Mouse (Mus musculus) urinary bladder, adult 2 months (tissue): Measurements from ENCODE around the gene Aspg. TPM values are rescaled to one million over a fixed set of nuclear protein-coding genes. Genes with fewer than 3 reads are reported as not detected.

Experiments used
- DNase-seq: peaks from one replicate; pipeline ENCODE4 v3.0.0; 2022; ENCODE audit warnings: low spot score
- polyA plus RNA-seq: library from polyadenylated mRNA; depleted of rRNA; stranded (reverse); fragments of >200 nt; gene quantifications from 2 replicates; pipeline ENCODE4 v1.2.3, GENCODE M21; 2012

Gene Aspg
- polyA plus RNA-seq, 1 experiment: 0.74 TPM

DNA sequence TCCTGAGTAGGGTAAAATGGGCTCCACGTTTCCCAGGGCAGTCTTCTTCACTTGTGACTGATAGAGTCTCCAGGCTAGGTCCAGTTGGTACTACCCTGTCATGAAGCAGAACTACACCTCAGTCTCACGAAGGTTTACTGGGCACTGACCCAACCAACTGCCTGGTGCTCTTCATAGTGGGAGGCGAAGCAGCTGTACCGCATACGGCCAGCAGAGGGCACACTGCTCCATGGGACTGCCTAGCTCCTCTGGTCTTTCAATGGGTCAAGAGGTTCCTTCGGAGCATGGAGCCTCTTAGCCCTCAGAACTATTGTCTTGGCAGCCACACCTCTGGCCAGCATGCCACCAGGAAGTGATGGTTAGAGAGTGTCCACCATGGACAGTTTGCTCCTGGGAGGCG lies 7.2 kb downstream of the Aspg start:
- DNase-seq: peak; percentile 80

DNA sequence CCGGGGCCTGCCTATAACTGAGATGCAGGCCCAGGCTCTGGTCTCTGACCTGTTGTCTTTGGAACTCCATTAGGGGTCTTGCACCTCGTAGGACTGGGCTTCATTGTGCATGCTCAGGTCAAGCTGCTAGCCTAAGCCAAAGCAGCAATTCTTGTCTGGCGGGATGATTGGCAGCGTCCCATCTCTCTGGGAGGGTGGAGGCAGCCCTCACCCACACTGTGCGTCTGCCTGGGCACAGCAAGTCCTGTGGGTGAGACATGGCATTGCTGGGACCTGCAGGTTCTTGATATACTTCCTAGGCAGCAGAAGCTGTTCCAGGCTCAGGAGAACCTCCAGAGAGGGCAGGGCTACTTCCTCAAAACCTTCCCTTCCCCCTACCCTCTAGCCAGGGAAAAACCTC lies 10.5 kb downstream of the Aspg start:
- no peak for DNase-seq

DNA sequence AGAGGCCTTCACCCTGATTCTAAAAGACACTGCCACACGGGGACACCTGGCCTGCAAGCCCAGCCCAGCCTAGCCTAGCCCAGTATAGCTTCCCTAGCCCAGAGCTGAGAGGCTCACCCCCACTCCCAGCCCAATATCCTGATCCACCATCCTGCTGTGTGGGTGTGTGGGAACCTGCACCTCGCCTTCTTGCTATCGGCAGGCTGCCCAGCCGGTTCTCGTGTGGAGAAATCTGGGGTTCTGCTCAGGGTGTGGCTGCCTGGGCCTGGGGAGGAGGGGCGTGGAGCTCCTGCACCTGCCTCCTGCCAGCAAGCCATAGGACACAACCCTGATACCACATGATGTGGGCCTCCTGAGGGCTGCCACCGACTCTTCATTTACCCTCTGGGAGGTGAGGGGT lies 11.2 kb downstream of the Aspg start:
- DNase-seq: no peak

DNA sequence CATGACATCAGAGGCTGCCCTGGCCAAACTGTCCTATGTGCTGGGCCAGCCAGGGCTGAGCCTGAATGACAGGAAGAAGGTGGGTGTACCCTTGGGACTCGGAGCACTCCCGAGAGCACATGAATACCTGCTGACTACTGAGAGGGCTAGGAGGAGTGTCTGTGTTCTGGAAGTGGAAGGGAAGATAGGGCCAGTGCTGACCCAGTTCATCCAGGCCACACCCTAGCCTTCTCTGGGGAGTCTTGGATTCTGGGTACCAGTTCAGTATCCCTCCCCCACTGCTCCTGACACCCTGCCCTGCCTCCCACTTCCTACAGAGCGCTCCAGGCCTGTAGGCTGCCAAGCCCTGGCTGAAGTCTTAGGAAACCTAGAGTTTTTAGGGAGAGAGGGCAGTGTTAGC lies 14.7 kb downstream of the Aspg start:
- DNase-seq: no peak

DNA sequence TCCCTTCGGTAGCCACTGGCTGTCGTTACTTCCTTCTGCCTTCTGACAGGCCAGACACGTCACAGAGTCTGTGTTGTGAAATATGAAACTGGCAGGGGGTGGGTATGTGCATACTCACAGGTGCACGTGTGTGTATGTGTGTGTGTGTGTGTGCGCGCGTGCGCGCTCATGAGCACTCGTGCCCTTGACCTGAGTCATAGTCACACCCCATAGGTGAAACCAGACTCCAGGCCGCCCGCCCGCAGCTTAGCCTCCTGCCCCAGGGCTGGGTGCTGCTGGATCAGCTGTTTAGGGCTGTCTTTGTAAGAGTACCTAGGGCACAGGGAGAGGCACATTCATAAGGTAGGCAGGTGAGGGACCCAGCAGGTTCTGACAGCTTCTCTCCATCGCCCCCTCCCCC lies 19.4 kb downstream of the Aspg start:
- DNase-seq: peak; percentile 60

DNA sequence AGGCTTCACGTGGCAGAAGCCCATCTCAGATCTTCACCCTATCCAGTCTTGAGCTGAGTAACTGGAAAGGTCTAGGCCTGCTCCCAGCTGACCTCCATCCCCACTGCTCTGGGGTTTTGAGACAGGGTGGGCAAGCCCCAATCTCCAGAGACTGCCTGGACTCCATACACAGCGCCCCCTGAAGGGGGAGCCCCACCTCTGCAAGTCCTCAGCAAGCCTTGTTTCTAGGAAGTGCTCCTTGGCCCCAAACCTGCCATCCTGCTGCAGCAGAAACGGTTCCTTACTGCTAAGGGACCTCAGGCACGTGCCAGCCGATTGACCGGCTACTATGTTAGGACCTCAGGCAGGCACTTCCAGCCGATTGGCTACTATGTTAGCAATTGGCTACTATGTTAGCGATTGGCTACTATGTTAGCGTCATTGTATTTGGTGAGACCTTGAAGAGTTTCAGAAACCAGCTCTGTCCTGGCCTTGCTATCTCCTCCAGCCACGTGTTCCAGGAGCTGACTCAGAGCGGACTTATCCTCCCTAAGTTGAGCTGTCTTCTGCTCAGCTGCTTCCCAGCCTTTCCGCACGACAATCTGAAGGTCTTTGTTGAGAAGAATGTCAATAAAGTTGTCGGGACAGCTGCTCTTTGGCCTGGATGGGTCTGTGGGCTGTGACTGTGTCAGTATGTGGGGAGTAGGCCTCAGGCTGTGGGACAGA lies 20.6 kb downstream of the Aspg start:
- DNase-seq: no peak

DNA sequence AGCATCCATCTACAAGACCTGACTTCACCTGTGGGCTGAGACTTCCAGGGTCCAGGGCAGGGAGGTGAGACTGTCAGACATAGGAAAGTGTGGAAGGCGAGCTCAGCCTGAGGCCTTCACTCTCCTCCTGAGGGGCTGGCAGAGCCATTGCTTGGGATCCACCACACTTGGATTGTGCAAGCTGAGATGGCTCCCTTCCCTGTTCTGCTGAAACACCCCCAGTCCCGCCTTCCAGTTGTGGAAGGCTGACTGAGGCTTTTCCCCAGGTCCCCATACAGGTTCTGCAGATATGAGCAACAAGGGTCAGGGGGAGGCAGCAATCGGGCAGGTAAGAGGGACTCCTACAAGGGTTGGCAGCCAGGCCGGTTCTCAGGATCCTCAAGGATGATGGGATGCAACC lies 22.0 kb downstream of the Aspg start:
- no peak for DNase-seq

DNA sequence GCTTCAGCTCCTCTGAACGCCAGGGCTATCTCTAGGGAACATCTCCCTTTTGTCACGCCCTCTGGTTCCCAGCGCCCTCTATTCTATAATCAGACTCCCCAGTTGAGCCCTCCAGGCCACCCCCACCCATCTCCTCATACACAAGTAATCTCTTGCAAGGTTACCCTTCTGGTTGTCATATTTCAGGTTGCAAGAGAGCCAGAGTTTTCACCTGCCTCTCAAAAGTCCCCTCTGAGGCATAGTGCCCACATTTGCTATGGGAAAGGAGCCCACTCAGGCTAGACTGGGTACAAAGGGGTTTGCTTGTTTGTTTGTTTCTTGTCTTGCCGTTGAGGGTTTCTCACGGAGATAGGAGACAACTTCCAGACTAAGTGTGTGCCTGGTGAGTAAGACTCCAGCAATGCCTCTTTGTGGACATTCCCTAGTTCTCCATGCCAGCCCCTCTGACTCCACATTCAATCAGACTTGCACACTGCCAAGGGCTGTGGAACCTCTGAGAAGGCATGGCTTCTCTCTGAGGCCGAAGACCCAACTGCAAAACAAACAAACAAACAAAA lies 22.9 kb downstream of the Aspg start:
- DNase-seq: no peak

DNA sequence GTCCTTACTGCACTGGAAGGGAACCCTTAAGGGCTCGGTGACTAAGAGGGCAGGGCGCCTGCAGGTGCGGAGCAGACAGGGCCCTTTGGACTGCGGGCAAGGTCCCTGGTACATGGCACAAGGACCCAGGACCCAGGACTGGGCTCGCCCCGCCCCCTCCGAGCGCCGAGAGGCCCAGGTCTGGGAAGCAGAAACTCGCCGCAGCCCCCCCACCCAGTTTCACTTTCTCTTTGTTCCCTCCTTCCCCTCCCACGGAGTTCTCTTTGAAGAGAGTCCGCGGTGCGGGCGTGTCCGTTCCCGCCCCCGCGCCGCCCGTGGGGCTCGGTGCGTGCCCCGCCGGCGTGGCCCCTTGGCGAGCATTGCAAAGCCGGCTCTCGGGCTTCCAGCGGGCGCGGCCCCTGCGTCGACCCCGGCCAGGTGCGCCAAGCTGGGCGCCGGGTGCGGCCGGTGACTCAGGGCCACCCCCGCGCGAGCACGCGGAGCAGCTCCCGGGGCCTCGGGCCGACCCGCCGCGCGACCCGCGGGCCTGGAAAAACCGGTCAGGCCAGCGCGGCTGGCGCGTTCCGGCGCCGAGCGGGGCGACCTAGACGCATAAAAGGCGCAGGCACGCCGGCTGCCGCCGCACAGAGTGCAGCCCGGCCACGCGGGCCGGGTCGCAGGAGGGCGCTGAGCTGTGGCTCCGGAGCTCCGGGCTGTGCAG lies 23.8 kb downstream of the Aspg start:
- DNase-seq: peak; percentile 83

DNA sequence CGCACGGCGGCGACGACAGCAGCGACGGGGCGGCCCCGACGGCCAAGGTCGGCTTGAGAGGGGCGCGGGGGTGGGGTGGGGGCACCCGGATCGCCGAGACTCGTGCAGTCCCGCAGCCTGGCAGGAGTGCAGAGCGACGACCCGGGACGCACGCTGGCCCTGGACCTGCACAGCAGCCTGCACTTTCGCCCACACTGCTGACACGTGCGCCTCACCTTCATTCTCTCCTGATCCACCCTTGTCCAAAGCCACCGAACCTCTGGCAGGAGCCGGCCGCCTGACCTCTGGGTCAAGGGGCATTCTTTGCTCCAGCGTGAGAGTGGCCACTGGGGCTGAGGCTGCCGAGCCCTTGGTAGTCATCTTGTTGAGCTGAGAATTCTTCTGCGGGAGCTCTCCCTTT lies 24.5 kb downstream of the Aspg start:
- DNase-seq: no peak

DNA sequence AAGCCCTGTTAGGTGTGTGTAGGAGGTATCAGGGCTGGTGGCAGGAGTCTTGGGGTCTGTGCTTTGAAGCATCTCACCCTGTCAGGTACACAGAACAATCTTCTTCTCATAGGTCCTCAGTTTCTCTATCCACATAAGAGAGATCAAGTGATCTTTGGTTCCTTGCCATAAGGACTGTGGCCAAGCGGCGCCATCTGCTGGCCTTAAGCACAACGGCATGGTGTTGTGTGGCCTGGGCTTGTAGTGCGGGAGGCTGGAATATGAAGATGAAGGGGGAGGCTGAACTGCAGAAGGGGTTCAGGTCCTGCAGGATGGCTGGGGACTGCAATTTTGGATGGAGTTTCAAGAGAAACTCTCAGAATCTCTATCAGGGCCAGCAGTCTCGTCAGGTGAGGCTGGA lies 33.8 kb downstream of the Aspg start:
- no peak for DNase-seq

DNA sequence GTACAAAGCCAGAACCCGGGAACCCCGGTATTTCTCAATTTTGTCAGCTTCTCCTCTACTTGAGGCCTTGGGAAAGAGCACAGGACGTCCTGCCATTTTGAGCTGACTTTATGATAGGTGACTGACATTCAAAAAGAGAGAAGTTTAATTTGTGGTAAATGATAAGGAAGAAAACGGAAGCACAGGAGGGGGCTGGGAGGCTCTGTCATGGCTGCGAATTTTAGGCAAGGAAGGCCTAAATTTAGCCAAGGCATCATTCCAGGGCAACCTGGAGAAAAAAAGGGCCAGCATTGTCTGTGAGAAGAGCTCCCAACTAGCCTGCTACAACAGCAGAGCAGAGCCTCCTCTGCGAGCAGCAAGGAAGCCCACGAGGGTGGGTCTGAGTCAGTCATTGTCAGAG lies 34.3 kb downstream of the Aspg start:
- no peak for DNase-seq

DNA sequence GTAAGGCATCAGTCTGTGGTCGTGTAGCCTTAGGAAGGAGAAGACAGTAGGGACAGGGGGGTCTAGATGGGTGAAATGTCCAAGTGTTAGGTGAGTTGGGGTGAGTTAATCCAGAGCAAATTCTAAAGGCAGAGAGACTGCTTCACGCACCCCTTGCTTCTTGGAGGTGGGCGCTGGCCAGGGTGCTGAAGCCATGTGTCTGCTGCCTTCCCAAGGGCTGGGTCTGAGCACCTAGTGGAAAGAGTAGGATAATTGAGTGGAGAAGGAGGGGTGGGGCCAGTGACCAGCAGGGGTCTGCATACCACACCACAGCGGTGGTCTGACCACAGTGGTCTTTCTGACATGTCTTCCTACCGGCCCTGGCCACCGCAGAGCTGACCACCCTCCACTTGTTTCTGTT lies 34.8 kb downstream of the Aspg start:
- DNase-seq: no peak

DNA sequence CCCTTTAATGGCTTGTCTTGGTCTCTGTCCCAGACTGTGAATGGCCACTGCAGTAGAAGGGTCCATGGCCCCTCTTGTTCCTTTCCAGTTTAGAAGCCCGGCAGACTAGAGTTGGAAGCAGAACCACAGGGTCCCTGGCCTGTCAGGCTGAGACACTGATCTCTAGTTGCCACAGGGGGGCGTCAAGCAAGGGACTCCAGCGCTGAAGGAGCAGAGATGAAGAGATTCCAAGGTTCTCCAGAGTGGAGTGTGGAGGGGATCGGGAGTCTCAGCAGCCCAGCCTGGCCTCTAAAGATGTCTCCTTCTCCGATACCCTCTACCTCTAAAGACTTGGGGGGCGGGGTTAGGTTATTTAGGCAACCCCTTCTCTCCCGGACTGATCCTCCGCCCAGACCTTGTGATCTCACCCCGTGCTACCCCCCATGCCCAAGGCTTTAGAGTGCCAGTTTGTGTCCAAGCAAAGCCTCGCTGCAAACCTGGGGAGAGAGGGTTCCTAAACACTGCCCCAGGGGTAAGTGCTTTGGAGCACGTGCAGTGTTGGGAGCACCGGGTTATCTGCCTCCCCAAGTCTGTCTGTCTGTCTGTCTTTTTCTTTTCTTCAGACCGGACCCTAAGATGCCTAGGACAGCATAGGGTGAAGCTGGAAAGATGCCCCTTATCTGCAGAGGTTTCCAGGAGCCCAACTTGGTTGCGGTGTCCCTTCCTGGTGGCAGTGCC lies 36.8 kb downstream of the Aspg start:
- no peak for DNase-seq

DNA sequence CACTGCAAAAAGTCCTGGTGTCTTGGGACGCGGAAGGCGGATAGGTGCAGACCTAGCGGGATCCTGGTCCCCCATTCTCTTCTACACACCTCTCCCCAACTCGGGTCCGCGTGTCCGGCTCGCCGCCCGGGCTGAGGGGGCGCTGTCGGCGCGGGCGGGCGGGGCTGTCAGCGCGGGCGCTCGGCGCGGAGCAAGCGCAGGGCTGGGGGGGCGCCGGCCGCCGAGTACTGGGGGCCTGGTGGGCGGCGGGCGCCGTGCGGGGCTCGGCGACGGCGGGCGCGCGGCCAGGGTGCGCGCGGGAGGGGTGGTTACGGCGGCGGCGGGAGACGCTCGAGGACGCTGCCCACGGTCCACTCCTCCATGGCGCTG lies 37.3 kb downstream of the Aspg start:
- no peak for DNase-seq

DNA sequence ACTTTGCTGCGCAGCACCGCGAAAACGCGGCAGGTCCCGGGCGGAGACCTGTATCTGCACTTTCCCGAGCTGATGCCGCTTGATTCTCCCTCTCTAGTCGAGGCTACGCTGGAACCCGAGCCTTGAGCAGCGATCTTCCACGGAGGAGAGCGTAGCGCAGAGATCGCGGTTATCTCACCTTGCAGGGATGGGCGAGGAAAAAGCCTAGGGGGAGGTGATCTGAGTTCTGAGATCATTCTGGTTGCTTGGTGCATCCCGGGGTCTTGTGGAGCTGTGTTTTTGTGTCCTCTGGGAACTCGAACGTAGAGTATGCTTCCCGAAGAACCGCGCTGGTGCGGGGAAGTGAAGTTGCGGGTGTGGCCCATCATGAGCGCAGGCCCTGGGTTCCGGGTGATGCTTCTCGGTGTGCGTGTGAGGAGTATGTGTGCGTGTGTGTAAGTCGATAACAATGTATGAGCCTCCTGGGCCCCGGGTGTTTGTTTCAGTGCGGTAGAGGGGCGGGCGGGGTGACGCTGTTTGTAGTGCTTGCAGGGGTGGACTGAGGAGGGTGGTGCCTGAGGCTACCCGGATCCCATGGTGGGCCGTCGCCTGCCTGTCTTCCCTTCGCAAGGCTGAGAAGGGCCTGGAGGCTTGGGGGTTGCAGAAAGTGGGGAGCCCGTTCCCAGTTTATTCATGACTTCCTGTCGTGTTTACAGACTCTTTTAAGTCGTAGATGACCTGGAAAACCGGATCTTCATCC lies 38.1 kb downstream of the Aspg start:
- DNase-seq: no peak

DNA sequence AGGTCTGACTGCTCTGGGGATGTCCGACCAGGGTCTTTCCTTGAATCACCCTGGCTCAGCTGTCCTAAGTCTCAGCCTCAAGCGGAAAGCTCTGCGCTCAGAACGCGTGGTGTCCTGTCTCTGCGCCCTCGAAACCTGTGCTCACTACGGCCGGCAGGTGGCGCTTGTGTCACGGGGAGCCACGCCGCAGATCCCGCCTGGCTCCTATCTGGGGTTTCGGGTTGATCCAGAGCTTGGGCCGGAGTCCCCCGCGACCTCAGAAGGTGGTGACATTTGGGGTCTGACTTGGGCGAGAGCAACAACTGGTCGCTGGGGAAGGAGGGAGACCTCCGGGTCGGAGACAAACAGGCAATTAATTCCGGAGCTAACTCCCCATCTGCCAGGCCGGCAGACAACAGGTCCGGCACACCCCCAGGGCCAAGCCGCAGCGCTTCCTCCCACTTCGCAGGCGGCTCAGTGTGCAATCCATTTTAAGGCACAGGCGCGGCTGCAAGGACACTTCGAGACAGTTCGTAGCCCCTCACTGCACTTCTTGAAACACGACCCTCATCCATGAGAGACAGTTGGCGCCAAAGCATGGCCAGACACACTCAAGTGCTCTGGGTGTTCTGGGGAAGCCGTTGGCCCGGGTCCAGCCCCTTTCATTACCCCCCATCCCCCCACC lies 38.9 kb downstream of the Aspg start:
- peak; percentile 83 for DNase-seq

DNA sequence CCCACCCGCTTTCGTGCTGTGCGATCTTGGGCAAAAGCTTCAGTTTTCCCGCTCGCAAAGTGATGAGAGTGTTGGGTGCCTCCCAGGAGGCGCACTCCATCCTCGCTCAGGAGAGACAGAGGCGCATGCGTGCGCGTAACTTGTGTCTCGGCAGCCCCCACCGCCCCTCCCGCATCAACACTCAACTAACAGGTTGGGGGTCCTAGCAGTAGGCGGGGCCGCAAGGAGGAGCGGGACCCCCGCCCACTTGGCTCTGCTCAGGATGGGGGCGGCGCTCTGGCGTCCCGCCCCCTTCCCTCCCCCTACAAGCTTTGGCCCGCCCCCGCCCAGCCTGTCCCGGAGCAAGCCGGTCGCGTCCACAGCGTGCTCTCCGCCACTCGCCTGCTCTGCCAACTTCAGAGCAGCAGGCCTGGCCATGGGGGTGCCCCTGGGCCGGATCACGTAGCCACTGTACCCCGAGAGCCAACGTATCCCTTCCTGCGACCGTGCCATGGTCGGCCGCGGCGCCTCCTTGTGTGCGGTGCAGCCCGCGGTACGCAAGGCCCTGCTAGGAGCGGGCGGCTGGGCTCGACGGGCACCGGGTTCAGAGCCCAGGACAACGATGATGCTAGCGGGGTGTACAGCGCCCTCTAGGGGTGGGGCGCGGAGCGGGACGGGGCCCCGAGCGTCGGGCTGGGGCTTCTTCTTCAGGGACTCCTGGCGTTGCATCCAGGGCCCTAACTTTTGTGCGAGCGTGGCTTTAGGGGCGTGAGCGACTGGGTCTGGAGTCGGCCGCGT lies 39.6 kb downstream of the Aspg start, which contains the start of gene Kif26a:
TSS of gene Kif26a (plus strand) at position 334 of the 777 bp plus-strand sequence.
- peak; percentile 43 for DNase-seq

DNA sequence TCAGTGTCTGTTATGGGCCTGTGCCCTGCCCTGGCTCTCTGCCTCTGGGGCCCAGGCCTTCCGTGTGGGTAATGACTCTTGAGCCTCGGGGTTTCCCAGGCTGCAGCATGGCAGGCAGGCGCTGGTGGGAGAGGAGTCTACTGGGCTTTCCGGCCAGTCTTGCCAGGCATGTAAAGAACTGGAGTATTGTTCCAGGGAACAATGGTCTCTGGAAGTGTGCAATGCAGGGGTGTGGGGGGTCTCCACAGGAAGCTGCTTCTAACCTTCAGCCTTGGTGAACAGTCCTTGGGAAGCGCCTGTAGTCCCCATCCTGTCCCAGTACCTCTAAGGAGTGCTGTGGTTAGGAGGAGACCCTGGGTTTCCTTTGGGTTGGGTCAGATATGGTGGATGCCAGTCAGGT lies 40.9 kb downstream of the Aspg start:
- DNase-seq: no peak

DNA sequence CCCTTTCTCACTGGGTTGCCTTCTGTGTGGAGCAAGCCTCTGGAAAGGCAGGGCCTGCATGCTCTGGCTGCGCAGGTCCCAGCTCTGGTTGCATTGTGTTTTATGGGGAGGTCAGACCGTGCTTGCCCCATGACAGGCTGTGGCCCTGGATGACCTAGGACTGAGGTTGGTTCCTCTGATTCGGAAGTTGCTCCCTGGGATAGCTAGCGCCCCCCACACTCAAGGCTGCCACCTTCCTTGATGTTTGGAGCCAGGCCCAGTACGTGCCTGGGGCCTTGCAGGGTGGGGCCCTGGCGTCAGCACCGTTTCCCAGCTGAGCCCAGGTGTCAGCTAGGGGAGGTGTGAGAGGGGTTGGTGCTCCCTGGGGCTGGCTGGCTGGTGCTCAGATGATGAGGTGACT lies 43.5 kb downstream of the Aspg start:
- no peak for DNase-seq
